ENCODE assay signal across 19 mouse cellular contexts in the genomic region with DNA sequence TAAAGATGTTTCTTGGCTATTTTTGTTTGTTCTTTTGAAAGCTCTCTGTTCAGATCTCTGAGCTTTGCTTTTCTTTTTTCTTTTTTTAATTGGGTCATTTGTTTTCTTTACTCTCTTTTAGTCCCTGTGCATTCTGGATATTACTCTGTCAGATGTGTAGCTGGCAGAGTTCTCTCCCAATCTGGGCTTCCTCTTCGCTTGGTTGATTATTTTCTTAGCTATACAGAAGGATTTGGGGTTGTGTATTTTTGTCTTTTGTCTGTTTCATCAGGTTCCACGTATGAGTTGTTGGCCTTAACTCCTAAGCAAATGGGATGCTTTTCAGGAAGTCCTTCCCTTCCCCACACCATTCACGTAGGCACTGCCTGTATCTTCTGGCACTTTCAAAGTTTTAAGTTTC. TPM values are rescaled to one million over a fixed set of nuclear protein-coding genes. Genes with fewer than 3 reads are reported as not detected.
DNase-seq lines count a peak whose midpoint lies in the region; ATAC-seq and TF ChIP-seq lines count a peak whose summit lies in the region.
"Had no signal": no experiment of that assay in that cellular context is flagged by ENCODE, and none has a peak within 500 bp of the region (broad histone marks: within the 10 kb centered on the region; RNA-seq: fewer than 3 reads in every experiment).

No protein-coding gene starts in this region.

- H3K4me1 ChIP-seq in forebrain, embryonic 15.5 days, result peaks cover 7% of the 10 kb centered on the region; the same call in 1 of the 2 replicates
- H3K4me1 ChIP-seq in forebrain, embryonic 13.5 days, result peaks cover 5% of the 10 kb centered on the region
- peaks cover 2% of the 10 kb centered on the region for H3K4me1 ChIP-seq in cortical plate, adult 2 months (ENCODE audit: control insufficient read depth, insufficient read depth, low read length)
- H3K4me1 ChIP-seq: embryonic facial prominence, embryonic 13.5 days; embryonic facial prominence, embryonic 15.5 days had no signal

- no peaks in the 10 kb centered on the region for H3K36me3 ChIP-seq in forebrain, embryonic 15.5 days
- 0 out of 2 replicates have a peak, but pooled peaks cover 2% of the 10 kb centered on the region for H3K36me3 ChIP-seq in forebrain, embryonic 13.5 days (ENCODE audit: poor library complexity, severe bottlenecking)
- H3K36me3 ChIP-seq: embryonic facial prominence, embryonic 15.5 days had no signal

- ATAC-seq in forebrain, embryonic 15.5 days (replicated peaks), result no peak; the same call in 1 of the 2 replicates
- no peak for ATAC-seq in forebrain, embryonic 13.5 days

- no peak for TF ChIP-seq CTCF in layer of hippocampus, adult 2 months (conservative IDR thresholded peaks at IDR 0.05)
- no peak for TF ChIP-seq CTCF in cortical plate, adult 2 months (IDR thresholded peaks at IDR 0.05; ENCODE audit: extremely low read depth, insufficient read depth, low read length)

- no peaks in the 10 kb centered on the region for H3K9me3 ChIP-seq in forebrain, embryonic 15.5 days
- H3K9me3 ChIP-seq in forebrain, embryonic 13.5 days (replicated peaks), result no peaks in the 10 kb centered on the region
- H3K9me3 ChIP-seq: embryonic facial prominence, embryonic 13.5 days; embryonic facial prominence, embryonic 15.5 days; forebrain, embryonic 10.5 days had no signal

- no peak overlapping the region for H3K4me2 ChIP-seq in forebrain, embryonic 15.5 days (replicated peaks)
- no peak overlapping the region for H3K4me2 ChIP-seq in forebrain, embryonic 13.5 days
- H3K4me2 ChIP-seq: embryonic facial prominence, embryonic 13.5 days; embryonic facial prominence, embryonic 15.5 days had no signal

- H3K27me3 ChIP-seq in forebrain, embryonic 15.5 days, result no peaks in the 10 kb centered on the region
- H3K27me3 ChIP-seq in forebrain, embryonic 13.5 days, result no peaks in the 10 kb centered on the region
- H3K27me3 ChIP-seq: embryonic facial prominence, embryonic 13.5 days; embryonic facial prominence, embryonic 15.5 days had no signal

- WGBS in forebrain, embryonic 15.5 days, result 40% methylated on average over 3 of the region's 3 CpGs
- WGBS in forebrain, embryonic 13.5 days, result 47% methylated on average over 3 of the region's 3 CpGs

- DNase-seq in layer of hippocampus, adult 2 months (ENCODE audit: low spot score in 2 of 2), result no peak
- DNase-seq in layer of hippocampus, postnatal 36 days, result no peak
- DNase-seq in gastrocnemius, postnatal 14 days, result no peak
- DNase-seq: adrenal gland, adult 2 months; adrenal gland, postnatal 10 days; adrenal gland, postnatal 25 days; cerebellum, adult 11-12 months; cerebellum, adult 2 months; cerebellum, adult 9-10 months; cerebellum, postnatal 10 days; cerebellum, postnatal 25 days; embryo, embryonic 11 days had no signal

- intact Hi-C loops in gastrocnemius, postnatal 14 days (cut with DNase I; ENCODE audit: low total_unique reads), result no loop called here

- H3K4me3 ChIP-seq in forebrain, embryonic 15.5 days, result no peak overlapping the region
- H3K4me3 ChIP-seq in forebrain, embryonic 13.5 days, result no peak overlapping the region
- no peak overlapping the region for H3K4me3 ChIP-seq in layer of hippocampus, adult 2 months
- no peak overlapping the region for H3K4me3 ChIP-seq in cortical plate, adult 2 months (ENCODE audit: insufficient read depth, low read length)
- H3K4me3 ChIP-seq: embryonic facial prominence, embryonic 13.5 days; embryonic facial prominence, embryonic 15.5 days; erythroblast, embryonic 14.5 days; forebrain, embryonic 10.5 days had no signal

- H3K27ac ChIP-seq in forebrain, embryonic 15.5 days (replicated peaks), result peak overlapping the region; percentile 50
- H3K27ac ChIP-seq in forebrain, embryonic 13.5 days, result no peak overlapping the region
- peak overlapping the region; percentile 36 for H3K27ac ChIP-seq in layer of hippocampus, adult 2 months
- H3K27ac ChIP-seq in cortical plate, adult 2 months (ENCODE audit: insufficient read depth, low read length), result peak overlapping the region; percentile 19; the same call in 1 of the 2 replicates
- H3K27ac ChIP-seq: embryonic facial prominence, embryonic 13.5 days; embryonic facial prominence, embryonic 15.5 days; forebrain, embryonic 10.5 days had no signal

- TF ChIP-seq POLR2A in cortical plate, adult 2 months (IDR thresholded peaks at IDR 0.05; ENCODE audit: extremely low read depth, insufficient read depth, low read length), result no peak

- no peak overlapping the region for H3K9ac ChIP-seq in forebrain, embryonic 15.5 days (replicated peaks)
- H3K9ac ChIP-seq in forebrain, embryonic 13.5 days, result no peak overlapping the region
- H3K9ac ChIP-seq: embryonic facial prominence, embryonic 13.5 days; embryonic facial prominence, embryonic 15.5 days had no signal

RNA-seq across cellular contexts. Expression of gene Blzf1, which starts 50.7 kb away (rescaled TPM):
- polyA plus RNA-seq in forebrain, embryonic 15.5 days (2015; fragmentation: Nextera tagmentation; extraction: Ambion mirVana), result 29.1 and 32.0 TPM in 2 replicates
- polyA plus RNA-seq in forebrain, embryonic 13.5 days (2015; fragmentation: Nextera tagmentation; extraction: Ambion mirVana), result 29.9 and 30.0 TPM in 2 replicates
- 10 to 100 TPM; 23.2 to 26.8 TPM for total RNA-seq in layer of hippocampus, adult 2 months (2021)
- total RNA-seq in layer of hippocampus, postnatal 36 days (2021), result 10 to 100 TPM; 23.0 to 23.4 TPM
- polyA plus RNA-seq in cortical plate, adult 2 months (2012; rRNA removed), result 18.4 and 19.5 TPM in 2 replicates
- 10 to 100 TPM; 22.7 to 23.8 TPM for total RNA-seq in gastrocnemius, postnatal 14 days (2021)

RNA-seq across cellular contexts. Expression of gene Nme7, which starts 54.1 kb away (rescaled TPM):
- 41.6 and 42.4 TPM in 2 replicates for polyA plus RNA-seq in forebrain, embryonic 15.5 days (2015; fragmentation: Nextera tagmentation; extraction: Ambion mirVana)
- 42.1 and 44.8 TPM in 2 replicates for polyA plus RNA-seq in forebrain, embryonic 13.5 days (2015; fragmentation: Nextera tagmentation; extraction: Ambion mirVana)
- total RNA-seq in layer of hippocampus, adult 2 months (2021), result 10 to 100 TPM; 24.0 to 31.5 TPM
- 10 to 100 TPM; 24.6 to 26.1 TPM for total RNA-seq in layer of hippocampus, postnatal 36 days (2021)
- polyA plus RNA-seq in cortical plate, adult 2 months (2012; rRNA removed), result 21.6 and 22.0 TPM in 2 replicates
- 1 to 10 TPM; 3.0 to 3.1 TPM for total RNA-seq in gastrocnemius, postnatal 14 days (2021)

Comparison
In these comparisons a context has a peak if more than half of its experiments do, and no peak if none do; other contexts are left out.
1. RNA of gene Nme7, which starts 54.1 kb away (total RNA-seq): 24.0 to 31.5 TPM in layer of hippocampus, adult 2 months and 24.6 to 26.1 TPM in layer of hippocampus, postnatal 36 days; 3.0 to 3.1 TPM in gastrocnemius, postnatal 14 days; every median in the first group is over 4 times any median in the second.